Mouse (Mus musculus) midbrain, postnatal 0 days (tissue): Measurements from ENCODE around the gene Pak1ip1. TPM values are rescaled to one million over a fixed set of nuclear protein-coding genes. Genes with fewer than 3 reads are reported as not detected.
A peak's percentile ranks its signal among the peaks of the same experiment; 100 is the strongest.

ENCODE experiments used
- ATAC-seq: fragments of 200-750 bp; cut with Nextera tagmentation; 2 replicates; pipeline ENCODE4 v1.8.0; 2017; ENCODE audit warnings: moderate number of reproducible peaks, mild to moderate bottlenecking, moderate TSS enrichment, moderate library complexity; ENCODE audit not compliant: low FRiP score
- DNase-seq: peaks from one replicate; pipeline ENCODE4 v3.0.0-alpha.2; 2015; ENCODE audit warnings: low spot score
- H3K27ac ChIP-seq: fragments of 300-500 bp; sonication (generic); 2 replicates; pipeline ENCODE4 v1.5.1; 2014; ENCODE audit warnings: low read depth, mild to moderate bottlenecking, low read length, mixed read lengths
- H3K27me3 ChIP-seq: fragments of 300-500 bp; sonication (generic); 2 replicates; pipeline ENCODE4 v1.6.1; 2014; ENCODE audit warnings: low read length, control low read depth, mixed read lengths; ENCODE audit not compliant: insufficient read depth
- H3K36me3 ChIP-seq: fragments of 300-500 bp; sonication (generic); 2 replicates; pipeline ENCODE4 v1.6.1; 2014; ENCODE audit warnings: low read length, control low read depth, mixed read lengths; ENCODE audit not compliant: insufficient read depth
- H3K4me1 ChIP-seq: fragments of 300-500 bp; sonication (generic); 2 replicates; pipeline ENCODE4 v1.6.1; 2014; ENCODE audit warnings: mild to moderate bottlenecking, control low read depth, antibody characterized with exemption, low read length, mixed read lengths; ENCODE audit not compliant: insufficient read depth
- H3K4me2 ChIP-seq: fragments of 300-500 bp; sonication (generic); 2 replicates; pipeline ENCODE4 v1.6.1; 2014; ENCODE audit warnings: low read depth, mild to moderate bottlenecking, low read length, mixed read lengths; ENCODE audit not compliant: poor library complexity, severe bottlenecking
- H3K4me3 ChIP-seq: fragments of 300-500 bp; sonication (generic); 2 replicates; pipeline ENCODE4 v1.5.1; 2014; ENCODE audit warnings: low read depth, mild to moderate bottlenecking, low read length, moderate library complexity
- H3K9ac ChIP-seq: fragments of 300-500 bp; sonication (generic); replicated peaks from 2 replicates; pipeline ENCODE4 v1.6.1; 2014; ENCODE audit warnings: mild to moderate bottlenecking, low read length, moderate library complexity, mixed read lengths; ENCODE audit not compliant: poor library complexity, severe bottlenecking
- H3K9me3 ChIP-seq: fragments of 300-500 bp; sonication (generic); 2 replicates; pipeline ENCODE4 v1.6.1; 2016; ENCODE audit warnings: low read length, control low read depth
- CTCF ChIP-seq: IDR thresholded peaks from 2 replicates; pipeline ENCODE4 v1.5.1; 2016; ENCODE audit warnings: antibody characterized with exemption, mild to moderate bottlenecking
- WGBS: fragments of 180-500 bp; shearing (Covaris S2); extraction: QIAGEN DNeasy Blood & Tissue Kit; methylation state at CpG from one replicate; pipeline ENCODE4 v1.1.7; 2014; 5-methylcytosine and 5-hydroxymethylcytosine counted together
- polyA plus RNA-seq: library from polyadenylated mRNA; unstranded; fragments of >200 nt; fragmentation: Nextera tagmentation; extraction: Ambion mirVana; gene quantifications from 2 replicates; pipeline ENCODE4 v1.2.1, GENCODE M21; 2015
- total RNA-seq: library from RNA; depleted of rRNA; stranded (reverse); fragments of >200 nt; gene quantifications from 2 replicates; pipeline ENCODE4 v1.2.3, GENCODE M21; 2014

Gene Pak1ip1
- total and polyA plus RNA-seq, 2 experiments from 2014 or later = 32.9 to 42.6 TPM

- no peaks in the 10 kb centered on the region for H3K9me3 ChIP-seq
- H3K4me3 ChIP-seq = peak within 1 kb of the TSS; percentile 56
- H3K27ac ChIP-seq = peak within 1 kb of the TSS; percentile 62
- peaks cover 8% of the 10 kb centered on the region; the same call in 1 of the 2 replicates for H3K4me1 ChIP-seq
- DNase-seq = peak; percentile 94
- 1% methylated on average over 43 of the region's 43 CpGs for WGBS
- peak within 1 kb of the TSS; percentile 58 for H3K4me2 ChIP-seq
- peaks cover 23% of the 10 kb centered on the region for H3K36me3 ChIP-seq
- TF ChIP-seq CTCF = 0 out of 2 replicates have a peak, but pooled peaks have one; percentile 6
- no peaks in the 10 kb centered on the region for H3K27me3 ChIP-seq
- peak within 1 kb of the TSS; percentile 9 for H3K9ac ChIP-seq
- peak; percentile 98 for ATAC-seq
Observed at GRCm38 (mm10) chr13:41015829-41016634, 15.2 kb downstream of the Pak1ip1 start, which contains the start of gene Tmem14c. TSS of gene Tmem14c (plus strand) at chr13:41016292.

GRCm38 (mm10) chr13:41016797-41017405 lies 16.1 kb downstream of the Pak1ip1 start:
- WGBS = 39% methylated on average over 12 of the region's 12 CpGs
- peaks cover 8% of the 10 kb centered on the region; the same call in 1 of the 2 replicates for H3K4me1 ChIP-seq
- H3K27ac ChIP-seq = peak overlapping the region; percentile 62
- no peaks in the 10 kb centered on the region for H3K27me3 ChIP-seq
- DNase-seq (no peak), ATAC-seq (peak; percentile 14; the same call in 1 of the 2 replicates)
- no peaks in the 10 kb centered on the region for H3K9me3 ChIP-seq
- H3K9ac ChIP-seq = peak overlapping the region; percentile 9
- peak overlapping the region; percentile 56 for H3K4me3 ChIP-seq
- no peak for TF ChIP-seq CTCF
- peak overlapping the region; percentile 58 for H3K4me2 ChIP-seq
- peaks cover 16% of the 10 kb centered on the region for H3K36me3 ChIP-seq

- Histone ChIP-seq H3K36me3 (peaks cover 10% of the 10 kb centered on the region), H3K27ac (no peak overlapping the region), H3K4me3 (no peak overlapping the region), H3K9ac (no peak overlapping the region), H3K4me1 (peaks cover 8% of the 10 kb centered on the region; the same call in 1 of the 2 replicates), H3K4me2 (no peak overlapping the region), H3K9me3 (no peaks in the 10 kb centered on the region), H3K27me3 (no peaks in the 10 kb centered on the region)
- no peak for TF ChIP-seq CTCF
- DNase-seq (no peak), ATAC-seq (no peak)
- WGBS = 87% methylated on average over 4 of the region's 4 CpGs
Observed at GRCm38 (mm10) chr13:41017832-41018231, 17.0 kb downstream of the Pak1ip1 start.

GRCm38 (mm10) chr13:41018236-41018635 lies 17.4 kb downstream of the Pak1ip1 start:
- no peak overlapping the region for H3K9ac ChIP-seq
- WGBS = 94% methylated on average over 9 of the region's 9 CpGs
- peaks cover 6% of the 10 kb centered on the region; the same call in 1 of the 2 replicates for H3K36me3 ChIP-seq
- no peak overlapping the region for H3K4me2 ChIP-seq
- ATAC-seq (no peak), DNase-seq (no peak)
- H3K4me1 ChIP-seq = peaks cover 8% of the 10 kb centered on the region; the same call in 1 of the 2 replicates
- H3K27me3 ChIP-seq = no peaks in the 10 kb centered on the region
- no peak overlapping the region for H3K4me3 ChIP-seq
- H3K9me3 ChIP-seq = no peaks in the 10 kb centered on the region
- no peak for TF ChIP-seq CTCF
- H3K27ac ChIP-seq = no peak overlapping the region

- Histone ChIP-seq H3K4me3 (no peak overlapping the region), H3K9me3 (no peaks in the 10 kb centered on the region), H3K36me3 (0 out of 2 replicates have a peak, but pooled peaks cover 6% of the 10 kb centered on the region), H3K4me1 (peaks cover 8% of the 10 kb centered on the region; the same call in 1 of the 2 replicates), H3K27me3 (no peaks in the 10 kb centered on the region), H3K27ac (no peak overlapping the region), H3K9ac (no peak overlapping the region), H3K4me2 (no peak overlapping the region)
- WGBS = 95% methylated on average over 13 of the region's 13 CpGs
- DNase-seq (no peak), ATAC-seq (no peak)
- no peak for TF ChIP-seq CTCF
Observed at GRCm38 (mm10) chr13:41018756-41019591, 18.2 kb downstream of the Pak1ip1 start.
